Mouse (Mus musculus): ENCODE results near the gene Kcna3. TPM values are rescaled to one million over a fixed set of nuclear protein-coding genes. Genes with fewer than 3 reads are reported as not detected.

The Kcna3 gene
- polyA plus RNA-seq, 1 experiment from 2014 or later = 1.2 TPM

DNA sequence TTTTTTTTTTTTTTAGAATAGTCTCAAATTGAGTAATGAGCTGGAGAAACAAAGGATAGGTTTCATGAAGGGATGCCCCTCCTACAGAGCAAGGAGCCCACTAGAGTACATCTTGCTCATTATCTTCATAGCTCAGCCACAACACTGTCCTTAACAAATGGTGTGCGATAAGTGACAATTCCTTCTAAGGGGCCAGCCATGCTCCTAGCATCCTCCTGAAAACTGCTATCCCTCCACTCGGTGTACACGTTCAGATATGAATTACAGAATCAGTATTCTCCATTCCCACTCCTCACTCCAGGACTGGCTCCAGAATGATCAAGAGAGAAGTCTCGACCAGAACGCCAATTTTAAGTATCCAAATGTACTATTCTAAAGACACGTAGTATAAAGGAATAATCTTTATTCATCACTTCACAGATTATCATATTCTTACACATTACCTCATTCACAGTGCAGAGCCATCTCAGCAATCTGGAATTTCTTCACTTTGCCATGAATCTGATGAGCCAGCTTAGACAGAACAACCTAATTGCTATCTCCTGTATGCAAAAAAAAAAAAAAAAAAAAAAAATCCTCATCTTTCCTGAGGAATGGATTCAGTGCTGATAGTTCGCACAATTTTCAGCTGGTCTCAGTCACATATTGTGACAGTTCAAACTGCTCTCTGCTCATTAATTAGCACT is 30.3 kb downstream of the Kcna3 start:
- Histone ChIP-seq H3K9me3 (no peaks in the 10 kb centered on the region; the same call in 1 of the 2 replicates), H3K27me3 (replicated peaks) (no peaks in the 10 kb centered on the region), H3K9ac (no peak overlapping the region), H3K4me2 (no peak overlapping the region), H3K27ac (no peak overlapping the region), H3K36me3 (no peaks in the 10 kb centered on the region), H3K4me1 (no peaks in the 10 kb centered on the region), H3K4me3 (replicated peaks) (no peak overlapping the region)
- ATAC-seq (ENCODE audit: insufficient read depth, low FRiP score, low read depth) = no peak
- WGBS = 87% methylated on average over 7 of the region's 7 CpGs

DNA sequence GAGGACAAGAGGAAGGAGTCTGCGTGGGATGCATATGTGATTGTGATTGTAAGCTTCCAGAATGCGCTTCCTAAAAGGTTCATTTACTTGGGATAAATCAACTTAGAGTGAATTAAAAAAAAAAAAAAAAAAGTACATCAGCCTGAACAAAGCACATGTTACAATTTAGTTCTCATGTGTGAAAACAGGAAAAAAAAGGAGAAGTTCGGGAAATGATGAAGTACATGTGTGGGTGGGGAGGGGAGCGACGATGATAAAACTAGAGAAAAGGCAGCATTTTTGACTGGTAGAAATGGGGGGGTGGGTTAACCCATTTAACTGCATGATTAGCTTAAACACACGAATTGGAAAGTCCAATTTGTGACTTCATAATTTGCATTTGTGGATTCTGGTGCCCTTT is 31.3 kb downstream of the Kcna3 start:
- no peak overlapping the region for H3K27ac ChIP-seq
- H3K9ac ChIP-seq = no peak overlapping the region
- H3K27me3 ChIP-seq (replicated peaks) = no peaks in the 10 kb centered on the region
- no peak overlapping the region for H3K4me3 ChIP-seq (replicated peaks)
- WGBS = 70% methylated on average over 6 of the region's 6 CpGs
- no peaks in the 10 kb centered on the region for H3K9me3 ChIP-seq
- H3K4me2 ChIP-seq = no peak overlapping the region
- H3K36me3 ChIP-seq = no peaks in the 10 kb centered on the region
- H3K4me1 ChIP-seq = no peaks in the 10 kb centered on the region
- no peak for ATAC-seq (ENCODE audit: insufficient read depth, low FRiP score, low read depth)

DNA sequence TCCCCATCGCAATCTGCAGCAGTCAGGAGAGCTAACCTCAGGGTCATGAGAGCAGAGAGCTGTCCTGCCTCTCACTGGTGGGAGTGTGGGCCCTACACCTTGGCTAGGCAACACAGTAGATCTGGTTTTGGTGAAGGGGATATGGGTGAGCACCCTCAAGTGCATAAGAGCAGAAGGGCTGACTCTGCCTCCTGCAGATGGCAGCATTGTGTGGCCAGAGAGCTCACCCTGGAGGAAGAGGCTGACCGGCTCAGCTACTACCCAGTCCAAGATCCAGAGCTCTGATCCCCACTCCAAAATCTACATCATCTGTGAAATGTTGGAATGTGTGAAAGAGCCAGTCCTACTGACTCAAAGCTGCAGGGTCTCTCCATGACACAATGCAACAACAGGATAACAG is 37.9 kb downstream of the Kcna3 start:
- H3K4me3 ChIP-seq (replicated peaks) = no peak overlapping the region
- no peak overlapping the region for H3K9ac ChIP-seq
- H3K9me3 ChIP-seq = no peaks in the 10 kb centered on the region
- H3K27ac ChIP-seq = no peak overlapping the region
- 82% methylated on average over 2 of the region's 2 CpGs for WGBS
- H3K4me2 ChIP-seq = no peak overlapping the region
- H3K27me3 ChIP-seq (replicated peaks) = no peaks in the 10 kb centered on the region
- no peaks in the 10 kb centered on the region for H3K36me3 ChIP-seq
- no peak for ATAC-seq (ENCODE audit: insufficient read depth, low FRiP score, low read depth)
- no peaks in the 10 kb centered on the region for H3K4me1 ChIP-seq

DNA sequence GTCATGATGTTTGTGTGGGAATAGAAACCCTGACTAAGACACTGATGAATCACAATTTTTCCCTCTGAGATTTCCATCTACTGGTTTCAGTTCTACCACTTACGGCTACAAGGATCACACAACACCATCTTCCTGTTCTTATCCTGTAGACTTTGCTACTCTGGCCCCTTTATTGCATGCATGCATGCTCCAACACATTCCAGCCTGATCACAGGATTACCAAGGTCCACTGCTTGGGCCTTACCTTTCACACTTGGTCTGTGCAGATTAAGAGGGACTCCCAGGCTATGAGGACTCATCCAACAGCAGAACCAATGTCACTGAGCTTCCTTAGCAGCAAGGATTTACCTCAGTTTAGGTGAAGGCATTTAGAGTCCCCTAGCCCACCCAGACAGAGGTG is 39.7 kb downstream of the Kcna3 start:
- Histone ChIP-seq H3K4me2 (no peak overlapping the region), H3K4me3 (replicated peaks) (no peak overlapping the region), H3K27me3 (replicated peaks) (no peaks in the 10 kb centered on the region), H3K4me1 (no peaks in the 10 kb centered on the region), H3K9ac (no peak overlapping the region), H3K36me3 (no peaks in the 10 kb centered on the region), H3K9me3 (no peaks in the 10 kb centered on the region), H3K27ac (no peak overlapping the region)
- 71% methylated on average over 1 of the region's 1 CpGs for WGBS
- no peak for ATAC-seq (ENCODE audit: insufficient read depth, low FRiP score, low read depth)

DNA sequence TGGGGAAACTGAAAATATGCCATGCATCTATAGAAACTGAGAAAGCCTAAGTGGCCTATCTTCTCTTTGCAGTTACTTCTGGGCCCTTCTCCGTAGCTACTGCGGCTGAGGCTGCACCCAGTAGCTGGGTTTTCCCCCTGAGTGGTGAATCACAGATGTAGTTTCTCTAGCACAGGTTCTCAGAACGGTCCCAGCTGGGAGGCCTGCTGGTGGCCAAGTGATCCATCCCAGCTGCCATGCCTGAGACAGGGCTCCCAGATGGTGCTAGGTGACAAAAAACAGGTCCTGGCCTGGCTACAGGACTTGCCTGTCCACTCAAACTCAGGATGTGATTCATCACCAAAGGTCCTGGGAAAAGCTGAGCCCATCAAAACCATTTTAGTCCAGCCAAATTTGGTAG is 40.7 kb downstream of the Kcna3 start:
- Histone ChIP-seq H3K4me2 (no peak overlapping the region), H3K4me1 (no peaks in the 10 kb centered on the region), H3K27me3 (replicated peaks) (no peaks in the 10 kb centered on the region), H3K4me3 (replicated peaks) (no peak overlapping the region), H3K9me3 (no peaks in the 10 kb centered on the region), H3K27ac (no peak overlapping the region), H3K9ac (no peak overlapping the region), H3K36me3 (no peaks in the 10 kb centered on the region)
- WGBS = 43% methylated on average over 3 of the region's 3 CpGs
- no peak for ATAC-seq (ENCODE audit: insufficient read depth, low FRiP score, low read depth)

DNA sequence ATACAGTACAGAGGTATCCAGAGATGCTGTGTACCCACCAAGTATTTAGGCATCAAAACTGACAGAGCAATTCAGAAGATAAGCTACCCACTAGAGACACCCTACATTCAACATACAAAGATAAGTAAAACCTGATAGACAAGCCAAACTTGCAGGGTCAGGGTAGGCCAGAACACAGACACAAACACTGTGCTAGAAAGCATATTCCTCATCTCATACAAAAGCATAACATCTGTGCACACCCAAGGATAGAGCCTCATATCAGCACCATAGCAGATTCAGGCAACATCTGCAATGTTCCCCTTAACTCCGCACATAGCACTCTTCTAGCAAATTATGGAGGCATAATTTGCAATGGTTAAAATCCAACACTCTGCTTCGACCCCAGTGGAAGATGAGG is 41.1 kb downstream of the Kcna3 start:
- WGBS = 77% methylated on average over 2 of the region's 2 CpGs
- Histone ChIP-seq H3K27ac (no peak overlapping the region), H3K36me3 (no peaks in the 10 kb centered on the region), H3K9me3 (no peaks in the 10 kb centered on the region), H3K4me2 (no peak overlapping the region), H3K4me3 (replicated peaks) (no peak overlapping the region), H3K27me3 (replicated peaks) (no peaks in the 10 kb centered on the region), H3K4me1 (no peaks in the 10 kb centered on the region), H3K9ac (no peak overlapping the region)
- ATAC-seq (ENCODE audit: insufficient read depth, low FRiP score, low read depth) = no peak

DNA sequence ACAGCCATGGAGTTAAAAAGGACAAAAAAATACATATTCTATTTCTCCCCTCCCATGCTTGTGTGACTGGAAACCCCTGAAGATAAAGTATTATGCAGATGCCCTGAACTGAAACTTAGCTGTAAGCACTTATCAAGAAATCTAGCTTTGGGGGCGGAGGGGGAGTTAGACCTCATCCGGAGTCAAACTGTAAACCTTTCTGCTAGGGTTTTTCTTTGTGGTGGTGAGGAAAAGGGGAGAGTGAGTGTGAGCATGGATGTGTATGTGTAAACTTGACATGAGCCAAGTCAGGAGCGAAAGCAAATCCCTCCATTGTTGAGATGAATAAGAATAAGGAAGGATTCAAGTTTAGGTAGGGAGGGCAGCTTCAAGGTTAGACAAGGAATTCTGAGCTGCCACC is 44.8 kb downstream of the Kcna3 start:
- no peak overlapping the region for H3K27ac ChIP-seq
- H3K4me3 ChIP-seq (replicated peaks) = no peak overlapping the region
- H3K27me3 ChIP-seq (replicated peaks) = no peaks in the 10 kb centered on the region
- no peak for ATAC-seq (ENCODE audit: insufficient read depth, low FRiP score, low read depth)
- H3K36me3 ChIP-seq = no peaks in the 10 kb centered on the region
- WGBS = 78% methylated on average over 3 of the region's 3 CpGs
- no peak overlapping the region for H3K9ac ChIP-seq
- no peaks in the 10 kb centered on the region for H3K9me3 ChIP-seq
- H3K4me1 ChIP-seq = no peaks in the 10 kb centered on the region
- H3K4me2 ChIP-seq = no peak overlapping the region

DNA sequence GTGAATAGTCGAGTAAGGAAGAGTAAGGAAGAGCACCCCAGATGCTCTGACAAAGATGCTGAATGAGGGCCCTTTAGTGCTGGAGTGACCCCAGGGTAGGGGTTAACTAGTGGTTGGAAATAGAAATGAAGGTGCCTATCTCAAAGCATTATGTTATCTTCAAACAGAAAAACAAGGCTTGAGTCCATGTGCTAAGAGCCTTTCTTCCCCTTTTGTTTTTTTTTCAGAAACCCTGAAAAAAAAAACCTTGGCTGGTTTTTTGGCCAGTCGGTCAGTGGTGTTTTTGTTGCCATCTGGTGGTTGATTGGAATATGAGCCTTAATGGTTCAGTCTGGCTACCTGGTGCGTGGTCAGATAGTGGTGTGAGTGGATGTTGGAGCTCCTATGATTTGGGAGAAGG is 45.3 kb downstream of the Kcna3 start:
- H3K9me3 ChIP-seq = no peaks in the 10 kb centered on the region
- WGBS = 31% methylated on average over 3 of the region's 3 CpGs

DNA sequence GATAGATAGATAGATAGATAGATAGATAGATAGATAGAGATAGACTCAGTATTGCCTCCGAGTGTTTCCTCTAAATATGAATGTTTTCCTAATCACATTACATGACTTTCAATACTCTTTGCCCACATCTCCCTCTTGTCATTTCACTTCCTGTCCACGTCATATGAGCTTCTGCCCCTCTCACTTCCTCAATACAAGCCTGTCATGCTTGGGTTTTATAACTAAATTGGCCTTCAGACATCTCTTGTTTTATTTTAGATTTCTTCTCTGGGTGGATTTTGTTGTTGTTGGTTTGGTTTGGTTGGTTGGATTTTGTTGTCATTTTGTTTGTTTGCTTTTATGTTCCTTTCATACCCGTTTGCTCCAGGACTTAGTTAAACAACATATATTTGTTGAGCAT is 48.6 kb downstream of the Kcna3 start:
- no peak for ATAC-seq (ENCODE audit: insufficient read depth, low FRiP score, low read depth)
- Histone ChIP-seq H3K4me3 (replicated peaks) (no peak overlapping the region), H3K4me2 (no peak overlapping the region), H3K4me1 (no peaks in the 10 kb centered on the region), H3K36me3 (no peaks in the 10 kb centered on the region), H3K9me3 (no peaks in the 10 kb centered on the region), H3K9ac (no peak overlapping the region), H3K27me3 (replicated peaks) (no peaks in the 10 kb centered on the region), H3K27ac (no peak overlapping the region)
- 70% methylated on average over 3 of the region's 3 CpGs for WGBS

More for the DNA sequence above, 45.3 kb downstream of the Kcna3 start:
- no peak for ATAC-seq (ENCODE audit: insufficient read depth, low FRiP score, low read depth)
- Histone ChIP-seq H3K27ac (no peak overlapping the region), H3K9ac (no peak overlapping the region), H3K4me1 (no peaks in the 10 kb centered on the region), H3K4me2 (no peak overlapping the region), H3K27me3 (replicated peaks) (no peaks in the 10 kb centered on the region), H3K36me3 (no peaks in the 10 kb centered on the region), H3K4me3 (replicated peaks) (no peak overlapping the region)

DNA sequence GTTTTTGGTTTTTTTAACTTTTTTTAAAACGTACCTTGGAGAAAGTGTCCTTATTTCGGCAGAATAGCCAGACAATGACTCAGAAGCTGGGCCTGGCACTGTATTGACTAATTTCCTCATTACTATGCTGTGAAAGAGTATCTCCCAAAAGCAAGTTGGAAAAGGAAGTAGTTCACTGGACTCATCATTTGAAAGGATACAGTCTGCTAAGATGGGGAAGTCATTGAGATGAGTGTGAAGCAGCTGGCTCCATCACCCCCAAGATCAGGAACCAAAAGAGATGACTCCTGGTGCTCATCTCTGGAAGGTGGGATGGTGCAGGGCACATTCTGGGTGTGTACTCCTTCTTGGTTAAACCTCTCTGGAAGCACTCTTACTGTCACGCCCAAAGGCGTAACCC is 51.4 kb downstream of the Kcna3 start:
- H3K4me1 ChIP-seq = no peaks in the 10 kb centered on the region
- no peaks in the 10 kb centered on the region for H3K36me3 ChIP-seq
- no peak overlapping the region for H3K27ac ChIP-seq
- no peaks in the 10 kb centered on the region for H3K9me3 ChIP-seq
- H3K27me3 ChIP-seq (replicated peaks) = no peaks in the 10 kb centered on the region
- no peak for ATAC-seq (ENCODE audit: insufficient read depth, low FRiP score, low read depth)
- H3K4me3 ChIP-seq (replicated peaks) = no peak overlapping the region
- H3K9ac ChIP-seq = no peak overlapping the region
- WGBS = 91% methylated on average over 4 of the region's 4 CpGs
- no peak overlapping the region for H3K4me2 ChIP-seq

Other genes starting within 250 kb of the Kcna3 start
- 12.7 and 14.9 TPM in 2 replicates for gene Cd53, start 246.0 kb upstream of the Kcna3 start, polyA plus RNA-seq (2015; fragmentation: Nextera tagmentation; extraction: Ambion mirVana)
- gene Olfr266, start 209.9 kb upstream of the Kcna3 start, polyA plus RNA-seq (2015; fragmentation: Nextera tagmentation; extraction: Ambion mirVana) = not detected in 2 replicates
- gene Kcna2, start 65.0 kb downstream of the Kcna3 start, polyA plus RNA-seq (2015; fragmentation: Nextera tagmentation; extraction: Ambion mirVana) = 0.09 and 0.14 TPM in 2 replicates
- gene Kcna10, start 146.9 kb downstream of the Kcna3 start, polyA plus RNA-seq (2015; fragmentation: Nextera tagmentation; extraction: Ambion mirVana) = not detected in 2 replicates
- gene Cym, start 185.6 kb downstream of the Kcna3 start, polyA plus RNA-seq (2015; fragmentation: Nextera tagmentation; extraction: Ambion mirVana) = 3,013 and 3,281 TPM in 2 replicates
- gene A630076J17Rik, start 194.4 kb downstream of the Kcna3 start, polyA plus RNA-seq (2015; fragmentation: Nextera tagmentation; extraction: Ambion mirVana) = 0.64 and 2.1 TPM in 2 replicates
- 0.13 and 0.14 TPM in 2 replicates for gene Prok1, start 203.5 kb downstream of the Kcna3 start, polyA plus RNA-seq (2015; fragmentation: Nextera tagmentation; extraction: Ambion mirVana)
- gene Lamtor5, start 242.7 kb downstream of the Kcna3 start, polyA plus RNA-seq (2015; fragmentation: Nextera tagmentation; extraction: Ambion mirVana) = 191 and 192 TPM in 2 replicates